Mouse (Mus musculus) telencephalon, adult 2 months (tissue): ENCODE measurements around the gene Galns.
A peak's percentile ranks its signal among the peaks of the same experiment; 100 is the strongest.

Experiments
- DNase-seq: peaks from one replicate; pipeline ENCODE4 v3.0.0-alpha.2; 2011; ENCODE audit warnings: low read depth, low spot score

Gene Galns

GRCm38 (mm10) chr8:122611295-122612133, at the start of gene Galns, which contains the start of gene Trappc2l:
Gene Galns, minus strand, starts transcription at chr8:122611463.
Gene Trappc2l, plus strand, starts transcription at chr8:122611640.
- DNase-seq = peak; percentile 97

DNA sequence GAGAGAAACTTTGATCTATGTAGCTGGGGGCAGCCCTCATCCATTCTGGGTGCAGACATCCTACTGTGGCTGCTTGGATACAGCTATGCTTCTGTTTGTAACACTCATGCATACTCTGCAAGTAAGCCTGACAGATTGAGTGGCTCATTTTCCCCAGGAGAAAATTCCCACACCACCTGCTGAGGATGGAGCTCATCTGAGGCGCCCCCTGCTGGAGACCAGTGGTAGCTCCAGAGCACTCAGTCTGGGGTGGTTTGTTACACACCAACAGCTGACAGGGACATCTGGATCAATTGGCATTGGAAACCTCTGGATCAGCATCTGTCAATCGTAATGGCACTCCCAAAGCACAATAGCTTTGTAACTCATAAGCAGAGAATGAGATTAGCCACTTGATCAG, 48.8 kb upstream of the Galns start:
- DNase-seq = no peak

DNA sequence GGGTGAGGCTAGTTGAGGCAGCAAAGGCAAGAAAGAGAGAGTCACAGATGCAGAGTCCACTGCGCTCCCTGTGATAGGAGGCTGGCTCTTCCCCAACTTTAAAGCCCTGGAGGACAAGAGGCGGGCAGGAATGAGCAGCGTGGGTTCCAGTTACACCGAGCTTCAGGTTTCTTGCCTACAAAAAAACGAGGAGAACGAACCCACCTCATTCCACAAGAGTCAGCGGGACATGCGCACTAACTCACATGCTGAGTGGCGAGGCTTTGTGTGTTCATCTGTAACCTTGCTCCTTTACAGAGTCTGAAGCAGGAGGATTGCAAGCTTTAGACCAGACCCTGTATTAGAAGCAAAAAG, 47.5 kb upstream of the Galns start:
- no peak for DNase-seq

DNA sequence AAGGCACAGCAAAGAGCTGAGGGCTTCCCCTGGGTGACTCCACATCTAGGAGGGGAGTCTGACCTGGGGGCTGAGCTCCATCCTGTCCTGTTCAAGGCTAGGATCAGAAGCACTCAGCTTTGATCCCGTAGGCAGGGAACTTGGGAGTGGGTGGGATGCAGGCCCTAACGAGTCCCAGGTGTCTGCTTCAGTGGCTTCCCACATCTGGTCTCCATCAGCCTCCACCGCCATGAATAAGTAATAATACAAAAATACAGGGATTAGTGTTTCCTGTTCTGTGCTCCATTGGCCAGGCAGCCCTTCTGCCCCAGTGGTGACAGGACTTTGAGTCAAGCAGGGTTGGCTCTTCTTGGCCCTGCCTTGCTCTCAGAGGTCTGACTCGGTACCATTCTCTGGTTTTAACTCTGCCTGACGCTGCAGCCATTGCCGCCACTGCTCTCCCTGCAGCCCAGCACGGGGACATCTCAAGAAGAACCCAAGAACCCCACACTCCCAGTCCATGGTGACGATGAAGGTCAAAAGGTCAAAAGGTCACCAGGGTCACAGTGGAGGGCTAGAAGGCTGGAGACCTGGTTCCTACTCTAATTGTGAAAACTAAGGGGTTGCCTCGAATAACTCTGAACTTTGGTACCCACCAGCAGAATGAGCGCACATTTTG, 47.0 kb upstream of the Galns start:
- no peak for DNase-seq

- no peak for DNase-seq
Observed at GRCm38 (mm10) chr8:122656056-122656999, 45.1 kb upstream of the Galns start.

DNA sequence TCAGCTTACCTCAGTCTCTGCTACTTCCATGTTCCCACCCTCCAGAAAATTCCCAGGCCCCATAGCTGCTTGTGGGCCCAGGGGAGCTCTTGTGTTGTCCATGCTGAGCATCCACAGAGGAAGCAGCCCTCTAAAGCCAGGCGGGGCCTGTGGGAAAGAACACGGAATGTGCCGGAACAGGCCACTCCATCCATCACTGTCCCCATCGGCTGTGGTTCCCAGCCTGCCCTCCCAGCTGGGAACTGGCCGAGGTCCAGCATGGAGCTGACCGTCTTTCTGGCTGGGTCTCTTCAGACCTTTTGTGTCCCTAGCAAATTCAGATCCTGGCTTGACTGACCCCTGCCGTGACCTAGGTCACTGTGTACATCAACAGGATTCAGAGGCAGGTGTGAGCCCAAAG, 43.5 kb upstream of the Galns start:
- DNase-seq = no peak

DNA sequence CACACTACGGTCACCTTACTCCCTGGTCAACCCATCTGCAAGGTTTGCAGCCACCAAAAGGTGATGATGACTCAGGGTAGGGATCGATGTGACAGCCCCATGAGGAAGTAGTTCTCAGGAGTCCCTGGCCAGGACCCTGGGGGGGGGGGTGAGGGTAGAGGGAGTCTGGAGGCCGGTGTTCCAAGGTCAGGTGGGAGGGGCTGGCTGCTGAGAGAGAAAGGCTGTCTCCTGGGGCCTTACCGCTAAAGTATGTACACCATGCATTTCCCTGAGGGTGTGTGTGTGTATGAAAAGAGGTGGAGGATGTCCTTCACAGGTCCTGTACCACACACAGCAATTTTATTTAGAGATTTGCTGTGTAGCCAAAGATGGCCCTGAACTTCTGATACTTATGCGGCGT, 41.4 kb upstream of the Galns start:
- no peak for DNase-seq

DNA sequence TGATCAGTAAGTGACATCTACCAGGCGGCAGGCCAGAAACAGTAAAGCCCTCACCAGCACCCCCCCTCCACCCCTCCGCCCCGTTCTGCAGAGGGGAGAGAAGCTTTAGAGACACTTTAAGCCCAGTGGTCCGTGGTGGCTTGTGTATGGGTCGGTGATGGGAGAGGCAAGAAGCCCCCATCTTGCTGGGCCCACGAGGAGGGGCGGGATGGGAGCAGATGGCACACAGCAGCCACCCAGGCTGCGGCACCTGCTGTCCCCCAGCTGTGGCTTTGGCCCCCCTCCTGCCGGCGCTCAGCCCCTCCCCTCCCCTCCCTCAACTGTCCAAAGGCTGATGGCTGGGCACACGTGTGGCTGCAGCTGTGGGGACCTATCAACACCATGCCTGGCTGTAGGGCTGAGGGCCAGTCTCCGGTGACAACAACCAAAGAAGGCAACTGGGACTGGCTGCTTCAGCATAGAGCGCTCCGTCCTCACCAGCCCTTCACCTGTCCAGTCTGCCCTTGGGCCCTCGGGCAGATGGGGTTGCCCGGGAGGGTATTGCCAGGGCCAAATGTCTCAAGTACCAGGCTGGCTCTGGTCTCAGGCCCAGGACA, 40.2 kb upstream of the Galns start:
- DNase-seq = no peak

DNA sequence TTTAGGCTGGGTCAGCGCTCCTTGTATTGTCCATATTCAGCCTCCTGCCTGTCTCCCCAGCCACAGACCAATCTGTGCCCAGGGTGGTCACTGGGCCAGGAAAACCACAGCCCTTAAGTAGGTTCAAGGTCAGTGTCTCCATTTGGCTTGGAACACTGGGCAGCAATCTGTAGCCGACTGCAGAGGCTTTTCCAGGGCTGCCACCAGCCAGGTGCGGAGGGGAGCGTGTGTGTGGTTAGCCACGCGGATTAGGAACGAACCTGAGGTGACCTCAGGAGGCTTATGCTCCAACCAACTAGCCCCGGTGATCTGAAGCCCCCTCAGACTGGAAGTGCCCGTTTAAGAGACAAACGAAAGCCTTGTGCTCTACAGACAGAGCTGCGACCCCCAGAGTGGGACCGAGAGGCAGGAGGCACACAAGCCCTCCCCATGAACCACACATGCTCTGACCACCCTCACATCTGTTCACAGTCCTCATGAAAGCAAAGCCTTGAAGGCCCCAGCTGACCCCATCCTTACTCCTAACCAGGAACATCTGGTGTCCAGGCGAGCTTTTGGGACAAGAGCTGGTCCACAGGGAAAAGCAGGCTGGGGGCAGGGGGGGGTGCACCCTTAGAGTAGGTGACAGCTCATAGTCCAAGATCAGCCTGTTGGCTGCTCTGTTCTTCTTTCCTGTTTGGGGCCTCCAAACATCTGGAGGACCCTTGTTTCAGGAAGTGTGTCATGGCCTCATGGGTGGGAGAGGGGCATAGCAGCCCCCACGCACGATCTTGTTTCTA, 37.1 kb upstream of the Galns start:
- no peak for DNase-seq

GRCm38 (mm10) chr8:122646337-122646736, 35.1 kb upstream of the Galns start:
- DNase-seq = no peak

GRCm38 (mm10) chr8:122644175-122644954, 33.1 kb upstream of the Galns start:
- DNase-seq = no peak

GRCm38 (mm10) chr8:122642071-122642470, 30.8 kb upstream of the Galns start:
- DNase-seq = peak; percentile 68

DNA sequence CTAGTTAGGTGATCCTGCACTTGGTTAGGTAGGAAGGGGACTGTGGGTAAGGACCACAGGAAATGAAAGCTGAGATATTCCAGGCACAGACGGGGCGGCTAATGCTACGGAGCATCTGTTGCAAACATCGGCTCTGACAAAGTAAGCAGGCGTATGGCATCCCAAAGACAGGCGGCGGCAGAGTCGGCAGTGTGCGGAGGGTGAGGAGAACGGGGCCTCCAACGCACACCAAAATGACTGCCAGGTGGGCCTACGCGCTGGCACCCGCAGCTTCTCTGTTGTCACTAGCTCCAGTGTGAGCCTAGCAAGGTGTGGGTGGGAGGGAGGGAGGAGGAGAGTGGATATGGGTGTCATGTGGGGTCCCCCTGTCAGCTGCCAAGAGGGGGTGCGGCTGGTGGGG, 30.1 kb upstream of the Galns start:
- peak; percentile 86 for DNase-seq

DNA sequence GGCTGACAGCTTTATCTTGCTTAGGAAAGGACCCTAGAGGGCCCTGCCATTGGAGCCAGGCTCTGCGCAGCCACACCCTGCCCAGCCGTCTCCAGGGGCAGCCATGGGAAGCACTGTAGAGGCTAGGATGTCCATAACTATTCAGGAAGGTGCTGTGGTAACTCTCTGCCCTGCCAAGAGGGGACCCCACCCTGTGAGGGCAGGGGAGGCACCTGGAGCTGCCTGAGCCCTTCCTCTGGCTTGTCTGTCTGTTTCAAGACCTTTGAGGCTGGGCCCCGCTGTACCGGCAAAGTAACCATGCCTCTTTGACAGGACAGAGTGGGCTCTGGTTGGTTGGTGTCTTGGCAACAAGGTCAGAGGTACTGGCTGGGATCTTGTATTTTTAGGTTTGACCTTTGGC, 29.6 kb upstream of the Galns start:
- DNase-seq = no peak

- DNase-seq = no peak
Observed at GRCm38 (mm10) chr8:122639521-122640248, 28.4 kb upstream of the Galns start.

DNA sequence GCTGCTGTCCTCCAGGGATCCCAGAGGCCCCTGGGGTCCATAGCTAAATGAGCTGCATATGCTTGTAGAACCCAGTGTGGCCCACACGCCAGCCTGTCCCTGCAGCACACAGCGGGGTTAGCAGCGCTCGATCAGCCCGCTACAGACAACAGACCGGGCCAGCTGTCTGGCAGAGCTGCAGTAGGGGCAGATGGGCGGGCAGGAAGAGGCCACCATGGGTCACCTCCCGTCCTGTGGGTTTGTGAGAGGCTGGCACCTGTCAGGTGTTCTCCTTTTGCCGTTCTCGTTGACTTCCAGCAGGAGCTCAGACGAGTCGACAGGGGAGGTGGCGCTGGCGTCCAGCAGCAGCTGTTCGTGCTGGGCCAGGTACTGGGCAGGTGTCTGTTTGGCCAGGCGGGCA, 27.3 kb upstream of the Galns start:
- DNase-seq = no peak

DNA sequence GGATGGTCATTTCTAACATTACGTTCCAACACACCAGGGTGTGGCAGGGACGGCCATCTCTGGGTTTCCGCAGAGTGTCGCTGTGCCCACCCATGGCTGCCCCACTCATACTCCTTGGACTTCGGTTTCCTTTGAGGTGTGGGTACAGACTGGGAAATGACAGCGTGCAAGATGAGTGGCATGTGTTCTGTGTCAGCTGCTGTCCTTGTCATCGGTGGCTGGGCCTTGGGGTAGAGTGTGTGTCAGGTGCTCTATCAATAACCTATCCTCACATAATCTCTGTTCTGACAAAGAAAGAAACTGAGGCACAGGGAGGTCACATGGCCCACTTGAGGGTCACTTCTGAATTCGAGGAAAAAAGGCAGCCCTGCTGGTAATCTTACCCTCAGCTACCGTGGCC, 26.0 kb upstream of the Galns start:
- DNase-seq = no peak

DNA sequence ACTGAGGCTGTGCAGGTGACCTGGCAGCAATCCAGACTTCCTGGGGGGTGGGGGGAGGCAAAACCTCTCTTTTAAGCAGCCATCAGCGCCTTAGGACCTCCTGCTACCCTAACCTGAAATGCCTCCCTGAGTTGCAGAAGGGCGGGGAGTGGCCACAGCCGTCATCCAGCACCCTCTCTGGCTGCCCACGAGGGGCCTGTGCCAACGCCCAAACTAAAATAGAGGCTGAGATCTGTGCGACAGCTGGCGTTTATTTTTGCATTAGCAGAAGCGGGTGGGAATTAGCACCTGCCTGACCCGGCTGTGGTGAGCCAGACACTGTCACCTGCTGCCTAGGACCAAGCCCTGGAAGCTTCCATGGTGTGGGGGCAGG, 25.5 kb upstream of the Galns start:
- DNase-seq = no peak
